Mouse (Mus musculus) gastrocnemius, postnatal 36 days (tissue): ENCODE data around the gene Dennd2c. TPM values are rescaled to one million over a fixed set of nuclear protein-coding genes. Genes with fewer than 3 reads are reported as not detected.
"Not testable (repeated sequence)": the region's sequence is repeated elsewhere in the genome, so short reads cannot be mapped to it uniquely, and the experiment has no call there.

Experiments
- DNase-seq, 2 experiments: peaks; one replicate each; pipeline ENCODE4 v3.0.0; 2022
- intact Hi-C: fragments of 180-260 bp; cut with DNase I; formaldehyde crosslinking; loops from one replicate; pipeline ENCODE4 v1.15.1; 2025
- total RNA-seq, 2 experiments: library from RNA; stranded (reverse); gene quantifications; 2 replicates each; pipeline ENCODE4 v1.2.3; 2021

Dennd2c gene
- total RNA-seq, 2 experiments from 2014 or later = 2.0 to 2.5 TPM

DNA sequence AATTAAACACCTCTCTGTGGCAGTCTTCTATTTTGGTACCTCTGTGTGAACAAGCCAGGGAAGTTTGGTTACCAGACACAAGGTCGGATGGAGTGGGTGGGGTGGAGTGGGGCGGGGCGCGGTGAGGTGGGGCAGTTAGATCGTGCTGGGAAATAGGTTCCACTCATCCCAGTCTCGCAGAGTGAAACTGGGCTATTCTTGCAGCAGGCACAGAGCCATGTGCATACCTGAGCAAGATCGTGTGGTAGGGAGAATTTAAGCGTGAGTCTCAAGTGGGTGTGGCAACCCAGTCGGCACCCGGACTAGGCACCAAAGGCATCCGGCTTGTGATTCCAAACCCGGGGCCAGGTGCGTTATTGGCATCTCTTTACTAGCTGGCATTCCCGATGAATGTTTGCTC lies 495 bp upstream of the Dennd2c start:
- DNase-seq = no peak
- intact Hi-C loops = loop anchor here (5.0 kb wide), 1 partner anchor 65 kb away; no protein-coding TSS in a partner anchor

DNA sequence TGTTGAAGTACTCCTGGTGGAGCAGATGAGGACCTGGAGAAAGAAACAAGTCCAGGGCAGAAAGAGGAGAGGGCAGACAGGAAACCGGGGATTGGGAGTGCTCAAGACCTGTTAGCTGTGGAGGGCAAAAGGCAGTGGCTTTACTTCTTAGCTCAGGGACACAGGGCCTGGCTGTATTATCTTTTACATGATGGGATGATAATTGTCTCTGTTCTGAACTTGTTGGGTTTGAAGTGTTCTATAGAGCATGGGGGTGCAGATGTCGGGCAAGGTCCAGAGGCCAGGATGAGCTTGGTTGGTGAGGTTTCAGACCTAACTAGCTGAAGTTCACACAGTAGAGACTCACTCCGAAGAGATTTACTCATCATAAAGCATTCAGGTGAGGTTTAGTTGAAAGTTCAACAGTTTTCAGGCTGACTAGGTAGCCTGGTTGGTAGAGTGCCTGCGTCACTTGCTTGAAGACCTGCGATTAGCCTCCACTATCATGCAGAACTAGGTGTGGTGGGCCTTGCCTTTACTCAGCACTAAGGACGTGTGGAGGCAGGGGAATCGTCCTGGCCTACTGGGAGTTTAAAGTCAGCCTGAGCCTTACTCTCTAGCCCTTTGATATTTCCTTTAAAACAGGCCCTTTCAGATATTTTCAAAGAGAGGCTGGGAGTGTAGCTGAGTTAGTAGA lies 5.3 kb downstream of the Dennd2c start:
- DNase-seq = no peak
- intact Hi-C loops = no loop called here

DNA sequence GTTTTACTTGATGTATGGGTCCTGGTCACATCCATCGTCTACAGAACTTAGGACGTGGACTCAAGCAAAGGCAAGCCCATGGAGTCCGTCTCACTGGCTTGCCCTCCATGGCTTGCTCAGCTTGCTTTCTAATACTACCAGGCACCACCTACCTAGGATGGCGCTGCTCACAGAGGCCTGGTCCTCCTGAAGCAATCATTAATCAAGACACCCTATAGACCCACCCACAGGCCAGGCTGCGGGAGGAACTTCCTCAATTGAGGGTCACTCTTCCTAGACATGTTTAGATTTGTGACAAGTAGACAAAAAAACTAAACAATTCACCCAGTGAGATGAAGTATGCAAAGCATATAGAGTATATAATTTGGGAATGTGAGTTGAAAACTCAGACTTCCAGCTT lies 9.8 kb downstream of the Dennd2c start:
- no peak for DNase-seq
- intact Hi-C loops = no loop called here

DNA sequence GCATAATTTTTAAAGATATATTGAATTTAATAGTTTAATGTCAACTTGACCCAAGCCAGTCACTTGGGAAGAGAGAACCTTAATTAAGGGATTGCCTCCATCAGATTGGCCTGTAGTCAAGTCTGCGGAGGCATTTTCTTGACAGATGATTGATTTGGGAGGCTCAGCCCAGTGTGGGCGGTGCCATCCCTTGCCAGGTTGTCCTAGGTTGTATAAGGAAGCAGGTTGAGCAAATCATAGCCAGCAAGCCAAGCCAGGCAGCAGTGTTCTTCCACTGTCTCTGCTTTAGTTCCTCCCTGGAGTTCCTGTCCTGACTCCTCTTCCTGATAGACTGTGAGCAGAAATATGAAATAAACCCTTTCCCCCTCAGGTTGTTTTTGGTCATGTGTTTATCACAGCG lies 21.2 kb downstream of the Dennd2c start:
- intact Hi-C loops = no loop called here
- DNase-seq = no peak

DNA sequence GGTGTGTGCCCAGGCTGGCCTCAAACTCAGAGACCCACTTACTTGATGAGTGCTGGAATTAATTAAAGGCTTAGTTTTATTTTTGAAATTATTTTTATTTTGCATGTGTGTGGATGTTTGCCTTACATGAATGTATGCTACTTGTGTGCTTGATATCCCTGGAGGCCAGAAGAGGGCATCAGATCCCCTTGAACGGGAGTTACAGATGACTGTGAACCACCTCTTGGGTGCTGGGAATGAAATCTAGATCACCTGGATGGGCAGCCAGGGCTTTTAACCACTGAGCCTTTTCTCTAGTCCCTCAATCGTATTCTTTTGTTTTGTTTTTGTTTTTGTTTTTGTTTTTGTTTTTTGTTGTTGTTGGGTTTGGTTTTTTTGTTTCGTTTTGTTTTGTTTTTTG lies 23.7 kb downstream of the Dennd2c start:
- intact Hi-C loops = no loop called here
- DNase-seq = no peak

DNA sequence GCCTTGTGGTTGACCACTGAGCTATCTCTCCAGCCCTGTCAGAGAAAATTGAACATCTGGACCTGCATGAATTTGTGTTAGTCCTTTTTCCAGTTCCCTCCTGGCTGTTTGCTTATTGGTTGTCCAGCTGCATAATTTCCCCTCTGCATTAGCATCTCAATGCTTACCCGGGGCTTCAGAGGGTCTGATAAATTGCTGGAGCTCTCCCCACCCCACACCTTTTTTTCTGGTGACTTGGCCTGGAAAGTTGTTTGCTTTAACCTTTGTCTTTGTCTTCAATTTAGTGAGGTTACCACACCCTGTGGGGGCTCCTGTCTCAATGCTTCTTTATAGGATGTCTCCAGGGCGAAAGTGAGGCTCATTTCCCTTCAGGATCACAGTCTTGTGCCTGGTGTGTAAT lies 24.8 kb downstream of the Dennd2c start:
- no peak for DNase-seq
- intact Hi-C loops = no loop called here

DNA sequence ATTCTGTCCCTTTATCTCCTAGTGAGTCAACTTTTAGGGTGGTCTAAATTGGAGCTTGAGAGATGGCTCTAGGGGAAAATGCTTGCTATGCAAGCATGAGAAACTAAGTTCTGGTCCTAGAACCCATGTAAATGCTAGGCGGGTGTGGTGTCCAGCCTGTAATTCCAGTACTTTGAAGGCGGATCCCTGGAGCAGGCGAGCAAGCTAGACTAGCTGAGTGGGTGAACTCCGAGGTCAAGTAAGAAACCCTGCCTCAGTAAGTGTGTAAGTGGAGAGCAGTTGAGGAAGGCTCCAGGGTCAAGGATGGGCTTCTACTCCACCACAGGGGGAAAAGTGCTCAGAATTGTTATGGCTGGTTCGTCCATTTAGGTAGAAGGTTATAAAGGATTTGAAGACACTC lies 25.3 kb downstream of the Dennd2c start:
- DNase-seq = no peak
- intact Hi-C loops = no loop called here

DNA sequence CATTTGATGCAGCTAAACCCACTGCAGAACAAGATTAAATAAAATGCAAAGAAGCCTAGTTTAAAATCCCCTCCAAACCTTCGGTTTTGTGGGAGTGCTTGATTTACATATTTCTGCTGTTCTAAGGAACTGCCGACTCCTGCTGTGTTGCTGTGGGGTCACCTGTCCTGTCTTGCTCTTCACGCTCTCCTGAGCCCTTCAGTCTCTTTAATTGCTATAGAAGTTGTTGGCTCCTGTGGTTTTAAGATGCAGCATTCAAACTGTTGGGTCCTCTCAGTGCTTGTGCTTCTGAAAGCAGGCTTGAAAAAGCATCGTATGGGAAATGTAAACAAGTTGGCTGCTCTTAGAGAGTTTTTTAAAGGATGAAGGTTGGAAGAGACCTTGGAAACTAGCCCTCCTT lies 25.8 kb downstream of the Dennd2c start:
- intact Hi-C loops = no loop called here
- no peak for DNase-seq

DNA sequence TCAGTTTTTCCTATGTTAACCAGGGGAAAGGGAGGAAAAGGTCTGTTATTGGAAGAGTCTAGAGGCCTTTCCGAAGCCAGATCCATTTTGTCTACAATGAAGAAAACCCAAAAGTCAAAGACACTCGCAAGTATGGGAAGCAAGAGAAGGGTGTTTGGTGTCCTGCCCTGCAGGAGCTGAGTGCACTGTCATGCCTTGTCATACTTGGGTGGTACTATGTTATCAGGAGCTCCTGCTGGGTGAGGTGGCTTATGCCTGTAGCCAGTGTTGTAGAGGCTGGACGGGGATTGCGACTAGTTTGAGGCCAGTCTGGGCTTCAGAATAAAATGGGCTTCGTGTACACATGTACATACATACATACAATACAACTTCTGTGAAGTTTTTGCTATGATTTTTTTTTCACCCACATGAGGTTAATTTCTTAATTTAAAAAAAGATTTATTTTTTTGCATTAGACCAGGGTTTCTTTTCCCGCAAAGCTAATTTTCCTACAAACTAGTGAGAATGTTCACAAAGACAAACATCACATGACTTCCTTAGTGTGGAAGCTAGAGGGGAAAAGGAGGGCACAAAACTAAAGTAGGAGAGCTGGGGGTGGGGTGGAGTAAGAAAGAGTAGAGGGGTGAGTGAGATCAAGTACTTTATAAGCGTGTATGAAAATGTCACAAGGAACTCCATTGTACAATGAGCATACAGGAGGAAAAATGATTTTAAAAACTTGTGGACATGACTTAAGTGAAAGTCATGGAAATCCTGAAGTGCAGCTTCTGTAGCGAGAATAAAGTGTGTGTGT lies 27.2 kb downstream of the Dennd2c start:
- intact Hi-C loops = no loop called here
- DNase-seq = no peak

DNA sequence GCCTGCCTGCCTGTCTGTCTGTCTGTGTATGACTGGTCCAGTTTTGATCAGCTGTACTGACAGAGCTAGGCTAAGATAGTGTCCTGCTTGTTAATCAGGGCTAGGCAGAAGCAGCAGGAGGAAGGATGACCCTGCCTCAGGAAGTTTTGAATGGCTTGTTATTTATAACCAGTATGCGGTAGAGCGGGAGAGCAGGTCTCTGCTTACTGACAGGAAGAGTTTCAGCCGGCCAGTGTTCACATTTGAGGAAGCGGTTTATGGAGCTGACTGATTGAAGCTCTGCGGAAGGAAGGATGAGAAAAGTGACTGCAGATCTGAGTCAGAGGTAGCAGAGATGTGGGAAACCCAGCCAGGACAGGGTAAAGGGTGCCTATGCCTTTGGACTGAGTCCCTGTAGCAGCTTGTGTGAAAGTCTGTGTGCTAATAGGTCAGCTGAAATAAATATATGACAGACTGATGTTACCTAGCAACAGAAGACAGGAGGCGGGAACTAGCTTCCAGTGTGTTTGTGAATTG lies 27.9 kb downstream of the Dennd2c start:
- intact Hi-C loops = no loop called here
- no peak for DNase-seq

DNA sequence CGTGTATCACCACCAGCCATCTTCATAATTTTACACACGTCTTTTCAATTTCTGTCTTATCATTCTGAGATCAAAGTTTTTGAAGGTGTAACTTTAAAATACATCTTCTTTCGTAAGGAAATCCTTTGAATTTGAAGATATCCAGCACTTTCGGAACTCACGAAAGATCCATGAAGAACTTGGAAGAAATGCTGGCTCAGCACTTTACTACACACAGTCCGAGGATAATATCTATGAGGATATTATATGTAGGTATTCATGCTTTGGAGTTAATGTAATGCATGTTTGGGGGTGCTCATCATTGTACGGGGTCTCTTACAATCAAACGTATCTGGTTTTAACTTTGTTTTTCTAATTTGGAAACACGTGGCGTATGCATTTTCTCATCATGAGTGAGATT lies 30.7 kb downstream of the Dennd2c start:
- DNase-seq = no peak
- intact Hi-C loops = no loop called here

DNA sequence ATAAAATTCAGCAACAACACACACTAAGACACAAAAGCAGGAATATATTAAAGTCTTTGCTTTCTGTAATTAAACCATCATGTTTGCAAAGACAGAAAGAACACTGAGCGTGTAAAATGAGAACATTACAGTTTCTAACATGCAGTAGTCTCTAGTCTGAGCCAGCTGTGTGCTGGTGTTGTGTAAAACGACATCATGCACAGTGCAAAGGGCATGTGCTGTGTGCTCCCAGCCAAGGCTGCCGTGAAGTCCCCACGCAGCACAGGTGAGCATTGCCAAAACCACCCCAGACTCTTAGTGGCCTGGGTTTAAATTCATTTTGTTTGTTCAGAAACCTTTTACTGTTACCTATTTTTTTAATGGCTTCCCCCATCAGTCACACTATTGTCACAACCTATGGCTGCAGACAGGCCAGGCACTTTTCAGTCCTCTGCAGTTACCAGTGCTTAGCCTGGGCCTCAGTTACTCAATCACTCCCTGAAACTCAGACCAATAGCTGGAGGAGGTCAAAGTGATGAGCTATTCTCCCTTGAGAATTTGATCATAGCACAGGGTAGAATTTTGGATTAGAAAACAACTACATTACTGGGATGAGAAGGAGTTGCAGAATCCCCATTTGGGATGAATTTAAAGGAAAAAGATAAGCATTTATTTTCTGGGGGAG lies 34.1 kb downstream of the Dennd2c start:
- no peak for DNase-seq
- intact Hi-C loops = no loop called here

DNA sequence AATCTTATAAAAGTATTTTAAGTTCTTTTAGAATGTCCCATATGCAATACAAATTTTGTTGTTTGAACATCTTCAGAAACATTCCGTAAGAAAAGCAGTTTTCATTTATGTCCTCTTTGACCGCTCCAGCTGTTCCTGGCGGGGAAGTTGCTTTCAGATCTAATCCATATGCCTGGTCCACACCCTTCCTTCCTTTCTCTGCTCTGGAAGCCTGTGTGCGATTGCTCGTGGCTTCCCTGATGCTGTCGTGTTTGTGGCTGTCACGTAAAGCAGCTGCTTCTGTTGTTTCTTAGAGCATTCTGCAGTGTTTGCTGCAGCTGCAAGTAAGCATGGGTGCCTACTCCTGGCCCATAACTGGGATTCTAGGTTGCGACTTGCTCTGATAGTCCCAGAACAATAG lies 36.6 kb downstream of the Dennd2c start:
- intact Hi-C loops = no loop called here
- no peak for DNase-seq

DNA sequence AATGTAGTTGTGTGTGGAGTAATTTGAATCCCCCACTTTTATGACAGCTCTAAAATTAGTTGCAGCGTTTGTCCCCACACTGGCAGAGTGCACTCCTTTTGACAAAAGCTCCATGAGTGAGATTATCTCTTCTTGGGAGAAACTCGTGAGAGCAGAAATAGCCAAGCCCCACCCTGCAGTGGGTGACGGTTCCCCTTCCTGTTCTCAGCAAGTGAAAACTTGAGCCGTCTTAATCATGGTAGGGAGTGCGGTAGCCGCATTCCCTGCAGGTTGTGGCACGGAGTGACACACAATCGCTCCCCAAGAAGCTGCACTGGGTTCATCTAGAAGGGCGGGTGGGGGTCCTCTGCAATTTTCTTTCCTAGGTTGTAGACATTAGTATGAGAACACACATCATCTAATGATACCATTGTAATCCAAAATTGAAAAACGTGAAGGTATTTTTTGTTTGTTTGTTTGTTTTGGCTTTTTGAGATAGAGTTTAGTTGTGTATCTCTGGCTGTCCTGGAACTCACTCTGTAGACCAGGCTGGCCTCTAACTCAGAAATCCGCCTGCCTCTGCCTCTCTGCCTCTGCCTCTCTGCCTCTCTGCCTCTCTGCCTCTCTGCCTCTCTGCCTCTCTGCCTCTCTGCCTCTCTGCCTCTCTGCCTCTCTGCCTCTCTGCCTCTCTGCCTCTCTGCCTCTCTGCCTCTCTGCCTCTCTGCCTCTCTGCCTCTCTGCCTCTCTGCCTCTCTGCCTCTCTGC lies 37.9 kb downstream of the Dennd2c start:
- peak in 1 of 2 experiments; percentile 28 for DNase-seq
- intact Hi-C loops = not testable (repeated sequence)

DNA sequence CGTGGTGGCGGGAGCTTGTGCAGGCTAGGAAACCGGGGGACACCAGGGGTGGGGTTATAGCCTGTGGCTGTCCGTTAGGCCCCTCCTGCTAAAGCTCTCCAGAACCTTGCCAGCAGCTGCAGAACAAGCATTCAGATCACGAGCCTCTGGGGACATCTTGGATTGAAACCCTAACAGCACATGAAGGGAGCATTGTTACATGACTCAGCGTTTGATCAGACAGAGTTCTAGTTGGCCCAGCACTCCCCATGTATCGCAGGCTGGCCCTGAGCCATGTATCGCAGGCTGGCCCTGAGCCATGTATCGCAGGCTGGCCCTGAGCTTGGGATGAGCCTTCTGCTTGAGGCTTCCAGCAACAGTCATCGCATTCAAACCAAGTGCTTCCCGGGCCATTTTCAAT lies 38.9 kb downstream of the Dennd2c start:
- DNase-seq = peak in 1 of 2 experiments; percentile 38
- intact Hi-C loops = no loop called here

DNA sequence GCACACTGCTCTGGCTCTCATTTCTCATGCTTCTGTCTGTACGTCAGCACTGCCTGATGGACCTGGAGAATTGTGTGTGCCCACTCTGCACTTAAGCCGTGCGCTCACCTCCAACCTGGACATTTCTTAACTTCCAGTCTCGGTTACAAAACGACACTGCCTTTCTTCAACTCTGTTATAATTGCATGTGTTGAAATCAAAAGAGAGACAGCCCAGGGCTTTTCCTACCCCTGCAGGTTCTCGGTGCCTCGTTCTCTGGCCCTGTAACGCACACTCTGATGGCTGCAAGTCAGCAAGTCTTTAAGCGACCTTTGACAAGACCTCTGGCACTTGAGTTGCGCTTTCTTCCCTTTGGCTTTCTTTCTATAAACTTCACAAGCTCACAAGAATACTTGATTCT lies 40.0 kb downstream of the Dennd2c start:
- intact Hi-C loops = no loop called here
- no peak for DNase-seq

DNA sequence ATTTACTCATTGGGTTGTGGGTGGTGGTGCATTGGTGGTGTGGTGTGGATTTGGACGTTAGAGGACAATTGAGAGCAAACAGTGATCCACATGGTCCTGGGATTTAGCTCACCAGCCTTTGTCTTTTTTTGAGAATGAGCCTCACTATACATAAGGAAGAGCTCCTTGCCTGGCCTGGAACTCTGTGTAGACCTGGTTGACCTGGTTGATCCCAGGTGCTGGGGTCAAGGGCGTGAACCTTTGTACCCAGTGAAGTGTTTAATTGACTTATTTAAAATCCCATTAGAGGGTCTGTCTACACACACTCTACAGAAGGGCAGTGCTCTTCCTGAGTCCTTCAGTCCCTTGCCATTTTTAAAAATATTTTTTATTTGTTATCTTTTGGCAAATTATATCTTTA lies 42.9 kb downstream of the Dennd2c start:
- intact Hi-C loops = no loop called here
- no peak for DNase-seq

DNA sequence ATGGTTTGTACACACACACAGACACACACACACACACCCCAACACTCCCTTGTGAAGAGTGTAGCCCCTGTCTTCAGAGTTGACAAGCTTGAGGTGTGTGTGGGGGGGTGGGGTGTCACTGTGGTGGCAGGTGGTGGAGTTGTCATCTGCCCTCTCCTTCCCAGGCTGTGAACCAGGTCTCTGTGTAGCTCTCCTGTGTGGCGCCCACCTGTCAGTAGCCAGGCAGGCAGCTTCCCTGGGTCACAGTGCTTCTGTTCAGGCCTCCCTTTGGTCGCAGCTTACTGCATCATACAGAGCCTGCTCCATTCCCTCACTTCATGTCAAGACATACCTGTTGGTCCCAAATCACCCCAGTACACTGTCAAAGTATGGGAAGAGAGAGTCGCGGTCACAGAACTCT lies 43.4 kb downstream of the Dennd2c start:
- no peak for DNase-seq
- intact Hi-C loops = no loop called here

DNA sequence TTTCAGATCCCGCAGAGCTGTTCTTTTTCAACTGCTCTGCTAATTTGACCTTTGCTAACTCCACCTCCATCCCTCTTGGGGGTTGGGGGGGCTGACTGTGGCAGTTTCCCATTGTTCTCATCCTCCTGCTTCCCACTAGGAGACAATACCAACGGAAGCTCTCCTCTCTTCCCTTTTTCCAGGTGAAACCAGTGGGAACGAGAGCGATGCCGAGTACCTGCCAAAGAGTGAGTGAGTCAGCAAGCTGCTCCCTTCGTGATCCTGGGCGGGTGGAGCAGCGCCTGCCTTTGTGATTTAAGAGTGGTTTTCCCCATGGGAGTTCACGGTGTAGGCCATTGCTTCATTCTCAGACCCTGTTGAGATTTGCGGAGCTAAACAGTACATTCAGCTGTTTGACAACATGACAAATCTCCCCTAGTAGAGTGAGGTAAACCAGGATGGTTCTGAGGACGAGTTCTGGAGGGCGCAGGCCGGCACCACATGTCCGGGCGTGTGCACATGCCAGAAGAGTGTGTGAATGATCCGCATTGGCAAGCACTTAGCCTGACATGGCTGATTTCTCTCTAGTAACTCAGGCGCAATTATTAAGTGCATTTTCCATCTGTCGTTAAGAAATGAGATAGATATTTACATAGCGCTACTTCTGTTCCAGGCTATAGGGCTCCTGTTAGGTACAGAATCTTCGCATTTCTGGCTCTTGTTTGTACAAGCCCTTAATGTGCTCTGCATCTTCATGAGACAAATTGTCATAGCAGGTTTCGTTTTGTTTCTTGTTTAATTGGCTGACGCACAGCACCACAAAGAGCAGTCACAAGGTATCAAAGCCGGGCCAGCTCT lies 44.1 kb downstream of the Dennd2c start:
- no peak for DNase-seq
- intact Hi-C loops = no loop called here

DNA sequence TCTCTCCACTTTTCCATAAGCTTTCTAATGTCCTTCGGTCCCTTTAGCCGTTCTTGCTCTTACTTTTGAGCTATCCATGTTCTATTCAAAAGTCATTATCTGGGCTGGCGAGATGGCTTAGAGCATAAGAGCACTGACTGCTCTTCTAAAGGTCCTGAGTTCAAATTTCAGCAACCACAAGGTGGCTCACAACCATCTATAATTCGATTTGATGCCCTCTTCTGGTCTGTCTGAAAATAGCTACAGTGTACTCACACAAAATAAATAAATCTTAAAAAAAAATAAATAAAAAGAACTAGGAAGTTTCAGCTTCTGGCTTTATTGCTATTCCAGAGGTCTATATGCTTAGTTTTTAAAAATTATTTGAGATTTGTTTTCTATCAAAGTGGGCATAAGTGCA lies 45.4 kb downstream of the Dennd2c start:
- intact Hi-C loops = no loop called here
- no peak for DNase-seq
